Mouse (Mus musculus) C2C12 (cell line): ENCODE measurements around the gene Gm45062.

Experiments
- CEBPB ChIP-seq: IDR thresholded peaks from one replicate; pipeline ENCODE4 v1.6.1; 2011; ENCODE audit warnings: low read depth, mild to moderate bottlenecking, control low read depth, moderate library complexity
- CTCF ChIP-seq: IDR thresholded peaks from one replicate; pipeline ENCODE4 v1.5.1; 2011; ENCODE audit not compliant: control insufficient read depth, insufficient read depth, insufficient read length
- MAX ChIP-seq: IDR thresholded peaks from one replicate; pipeline ENCODE4 v1.6.1; 2011; ENCODE audit warnings: mild to moderate bottlenecking, control low read depth
- MYOD1 ChIP-seq: IDR thresholded peaks from one replicate; pipeline ENCODE4 v1.6.1; 2011; ENCODE audit warnings: low read depth; ENCODE audit not compliant: control insufficient read depth, insufficient read length
- USF1 ChIP-seq: IDR thresholded peaks from one replicate; pipeline ENCODE4 v1.6.1; 2011; ENCODE audit warnings: low read depth, mild to moderate bottlenecking, control low read depth, moderate library complexity

GRCm38 (mm10) chr6:8560682-8561081 is 301.4 kb downstream of the Gm45062 start:
- no peak for TF ChIP-seq CTCF
- no peak for TF ChIP-seq MAX
- TF ChIP-seq MYOD1, result no peak
- no peak for TF ChIP-seq USF1
- no peak for TF ChIP-seq CEBPB
